Mouse (Mus musculus): ENCODE results near the gene Ankrd40.
A peak's percentile ranks its signal among the peaks of the same experiment; 100 is the strongest.

The Ankrd40 gene

DNA sequence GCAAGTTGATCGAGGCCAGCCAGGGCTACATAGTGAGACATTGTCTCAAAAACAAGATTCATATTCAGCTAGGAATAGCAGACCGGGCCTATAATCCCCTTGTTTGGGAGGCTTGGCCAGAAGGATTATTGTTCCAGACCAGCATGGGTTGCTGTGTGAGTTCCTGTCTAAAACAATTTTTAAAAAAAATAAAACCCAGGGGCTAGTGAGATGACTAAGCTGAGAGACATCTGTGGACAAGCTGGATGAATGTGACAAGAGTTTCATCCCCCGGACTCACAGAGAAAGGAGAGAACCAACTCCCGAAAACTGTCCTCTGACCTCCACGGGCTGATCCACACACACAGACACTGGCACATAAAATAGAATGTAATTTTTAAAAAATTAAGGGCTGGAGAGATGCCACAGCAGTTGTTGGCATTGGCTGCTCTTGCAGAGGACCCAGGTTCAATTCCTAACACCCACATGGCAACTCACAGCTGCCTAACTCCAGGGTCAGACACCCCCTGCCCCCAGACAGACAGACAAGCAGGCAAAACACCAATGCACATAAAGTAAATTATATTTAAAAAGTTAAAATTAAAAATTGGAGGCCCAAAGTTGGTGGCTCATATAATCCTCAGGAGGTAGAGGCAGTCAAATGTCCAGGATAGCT is 4.4 kb upstream of the Ankrd40 start:
- DNase-seq, result no peak

- no peak for DNase-seq
Observed at GRCm38 (mm10) chr11:94324618-94325017, 3.2 kb upstream of the Ankrd40 start.

DNA sequence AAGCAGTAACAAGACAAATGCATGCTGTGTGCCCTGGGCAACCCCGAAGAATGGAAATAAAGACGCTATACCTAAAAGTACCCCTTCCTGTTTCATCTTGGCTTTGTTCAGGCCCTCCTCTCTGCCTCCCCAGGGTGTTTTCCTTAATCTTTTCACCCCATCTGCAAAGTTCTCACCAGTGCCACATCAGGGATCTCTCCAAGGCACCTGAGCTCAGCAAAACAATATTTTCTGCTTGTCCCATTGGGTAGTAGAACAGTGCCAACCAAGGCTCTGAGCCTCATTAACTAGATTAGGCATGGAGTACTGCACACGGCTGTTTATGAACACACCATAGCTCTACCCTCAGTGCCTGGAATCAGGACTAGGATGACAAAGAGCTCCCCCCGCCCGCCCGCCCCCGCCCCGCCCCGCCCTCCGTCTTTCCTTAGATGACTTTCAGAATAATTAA is 815 bp upstream of the Ankrd40 start:
- no peak for DNase-seq

GRCm38 (mm10) chr11:94328644-94329025 is 834 bp downstream of the Ankrd40 start:
- DNase-seq, result no peak

DNA sequence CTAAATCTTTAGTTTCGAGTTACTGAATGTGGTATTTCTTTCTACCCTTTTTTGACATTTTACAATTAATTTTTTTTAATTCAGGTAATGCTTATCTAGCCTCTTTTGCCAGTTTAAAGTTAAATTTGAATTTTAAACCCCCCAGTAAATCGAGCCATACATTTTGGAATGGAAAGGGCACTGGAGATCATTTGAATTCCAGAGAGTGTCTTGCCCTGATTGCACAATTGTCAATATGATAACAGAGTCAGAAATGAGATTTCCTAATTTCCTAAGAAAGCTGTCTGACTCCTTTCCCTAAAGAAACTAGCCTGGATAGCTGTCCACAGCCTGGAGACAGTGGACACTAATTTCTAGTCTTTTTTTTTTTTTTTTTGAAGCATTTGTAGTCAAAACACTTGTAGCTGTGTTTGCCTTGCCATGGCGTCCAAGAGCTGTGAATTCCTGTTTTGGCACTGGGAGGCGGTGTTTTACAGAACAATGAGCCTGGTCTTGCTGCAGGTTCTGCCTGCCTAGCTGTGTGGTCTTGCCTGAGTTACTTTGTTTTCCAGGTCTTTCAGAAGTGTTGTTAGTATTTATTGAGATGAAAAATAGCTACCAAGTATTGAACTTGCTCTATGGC is 1.6 kb downstream of the Ankrd40 start:
- DNase-seq, result peak; percentile 56

DNA sequence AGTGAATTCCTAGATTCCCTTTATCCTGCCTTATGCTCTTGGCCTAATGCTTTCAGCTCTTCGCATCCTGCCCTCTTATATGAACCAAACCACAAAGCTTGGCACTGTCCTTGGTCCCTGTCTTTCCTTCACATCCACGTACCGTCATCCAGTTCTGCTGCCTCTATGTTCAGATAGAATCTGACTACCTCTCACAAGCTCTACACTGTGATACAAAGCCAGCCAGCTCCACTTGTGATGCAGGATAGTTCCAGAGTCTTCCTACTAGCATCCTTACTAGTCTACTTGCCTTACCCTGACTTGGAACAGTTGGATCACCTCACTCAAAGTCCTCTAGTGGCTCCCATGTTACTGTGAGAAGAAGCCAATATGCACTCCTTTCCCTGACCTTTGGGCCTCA is 2.4 kb downstream of the Ankrd40 start:
- DNase-seq, result no peak

DNA sequence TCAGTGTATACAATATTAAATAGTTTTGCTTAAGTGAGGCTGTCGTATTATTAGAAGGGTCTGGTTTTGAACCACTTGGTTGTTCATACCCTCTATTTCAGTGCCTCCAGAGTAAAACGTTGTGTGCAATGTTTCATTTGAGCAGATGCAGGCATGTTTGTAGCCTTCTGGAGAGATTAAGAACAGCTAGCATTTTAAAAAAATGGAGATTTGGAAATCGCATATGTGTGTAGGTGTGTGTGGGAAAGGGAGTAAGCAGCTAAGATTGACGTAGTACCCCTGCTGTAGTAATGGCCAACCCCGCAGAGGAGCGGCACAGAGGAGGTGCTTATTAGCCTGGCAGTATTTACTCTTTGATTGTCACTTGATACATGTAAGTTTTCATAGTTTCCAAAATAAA is 4.9 kb downstream of the Ankrd40 start:
- no peak for DNase-seq

DNA sequence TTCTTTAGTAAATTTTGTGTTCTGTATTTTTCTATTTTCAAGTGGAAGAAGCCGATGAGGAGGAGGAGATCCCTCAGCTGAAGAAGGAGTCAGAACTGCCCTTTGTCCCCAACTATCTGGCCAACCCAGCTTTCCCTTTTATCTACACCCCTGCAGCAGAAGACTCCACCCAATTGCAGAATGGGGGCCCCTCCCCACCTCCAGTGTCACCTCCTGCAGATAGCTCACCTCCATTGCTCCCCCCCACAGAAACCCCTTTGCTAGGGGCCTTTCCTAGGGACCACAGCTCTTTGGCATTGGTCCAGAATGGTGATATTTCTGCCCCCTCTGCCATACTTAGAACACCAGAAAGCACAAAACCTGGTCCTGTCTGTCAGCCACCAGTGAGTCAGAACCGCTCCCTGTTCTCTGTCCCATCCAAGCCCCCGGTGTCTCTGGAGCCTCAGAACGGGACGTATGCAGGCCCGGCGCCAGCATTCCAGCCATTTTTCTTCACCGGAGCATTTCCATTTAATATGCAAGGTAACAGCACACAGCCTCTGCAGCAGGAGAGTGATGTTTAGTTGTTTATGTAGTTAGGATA is 6.7 kb downstream of the Ankrd40 start:
- no peak for DNase-seq

DNA sequence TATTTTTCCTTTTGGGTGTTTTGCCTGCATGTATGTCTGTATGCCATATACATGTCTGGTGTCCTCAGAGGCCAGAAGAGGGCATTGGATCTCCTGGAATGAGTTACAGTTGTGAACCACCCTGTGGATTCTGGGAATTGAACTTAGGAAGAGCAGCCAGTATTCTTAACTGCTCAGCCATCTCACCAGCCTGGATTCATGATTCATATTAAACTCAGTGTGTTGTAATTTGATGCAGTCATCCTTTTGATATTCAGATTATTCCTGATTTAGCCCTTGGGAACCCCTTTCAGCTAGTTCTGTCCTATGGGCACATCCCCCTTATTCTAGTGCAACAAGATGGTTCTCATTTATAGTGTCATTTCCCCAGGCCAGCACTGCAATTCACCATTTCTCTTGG is 8.8 kb downstream of the Ankrd40 start:
- no peak for DNase-seq

- DNase-seq, result no peak
Observed at GRCm38 (mm10) chr11:94338347-94338746, 10.5 kb downstream of the Ankrd40 start.

DNA sequence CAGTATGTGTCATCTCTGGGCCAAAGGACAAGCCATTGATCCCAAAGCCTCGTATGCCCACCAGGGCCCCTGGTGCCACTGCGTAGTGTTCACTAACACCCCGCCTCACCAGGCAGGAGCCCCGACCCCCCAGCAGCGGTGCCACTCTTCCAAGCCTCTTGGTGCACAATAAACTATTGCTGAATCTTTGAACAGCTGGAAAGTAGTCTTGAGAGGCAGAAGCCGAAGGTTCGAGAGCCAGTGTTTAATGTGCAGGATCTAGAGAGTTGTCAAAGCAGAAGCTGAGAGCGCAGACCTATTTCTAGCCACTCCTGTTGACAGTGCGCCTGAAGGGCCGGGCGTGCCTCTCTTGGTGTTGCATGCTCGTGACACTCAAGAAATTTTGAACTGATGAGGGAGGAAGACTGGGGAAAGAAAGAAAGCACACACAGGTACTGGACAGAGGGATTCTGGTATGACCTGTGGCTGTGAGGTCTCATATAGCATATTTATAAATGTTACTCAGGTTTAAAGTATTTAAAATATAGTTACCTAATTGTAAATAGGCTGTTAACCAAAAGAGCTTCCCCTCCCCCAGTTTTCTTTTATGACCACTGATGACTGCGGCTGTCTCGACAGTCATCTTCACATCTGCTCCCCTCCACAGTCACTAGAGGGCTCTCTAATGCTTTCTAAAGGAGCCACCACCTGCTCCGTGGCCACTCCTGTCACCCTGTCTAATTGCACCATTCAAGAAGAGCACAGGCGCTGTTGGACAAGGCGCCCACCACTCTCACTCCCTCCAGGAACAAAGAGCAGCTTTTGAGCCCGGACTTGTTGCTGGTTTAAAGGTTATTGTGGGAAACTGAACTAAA is 12.2 kb downstream of the Ankrd40 start:
- DNase-seq, result peak; percentile 30

DNA sequence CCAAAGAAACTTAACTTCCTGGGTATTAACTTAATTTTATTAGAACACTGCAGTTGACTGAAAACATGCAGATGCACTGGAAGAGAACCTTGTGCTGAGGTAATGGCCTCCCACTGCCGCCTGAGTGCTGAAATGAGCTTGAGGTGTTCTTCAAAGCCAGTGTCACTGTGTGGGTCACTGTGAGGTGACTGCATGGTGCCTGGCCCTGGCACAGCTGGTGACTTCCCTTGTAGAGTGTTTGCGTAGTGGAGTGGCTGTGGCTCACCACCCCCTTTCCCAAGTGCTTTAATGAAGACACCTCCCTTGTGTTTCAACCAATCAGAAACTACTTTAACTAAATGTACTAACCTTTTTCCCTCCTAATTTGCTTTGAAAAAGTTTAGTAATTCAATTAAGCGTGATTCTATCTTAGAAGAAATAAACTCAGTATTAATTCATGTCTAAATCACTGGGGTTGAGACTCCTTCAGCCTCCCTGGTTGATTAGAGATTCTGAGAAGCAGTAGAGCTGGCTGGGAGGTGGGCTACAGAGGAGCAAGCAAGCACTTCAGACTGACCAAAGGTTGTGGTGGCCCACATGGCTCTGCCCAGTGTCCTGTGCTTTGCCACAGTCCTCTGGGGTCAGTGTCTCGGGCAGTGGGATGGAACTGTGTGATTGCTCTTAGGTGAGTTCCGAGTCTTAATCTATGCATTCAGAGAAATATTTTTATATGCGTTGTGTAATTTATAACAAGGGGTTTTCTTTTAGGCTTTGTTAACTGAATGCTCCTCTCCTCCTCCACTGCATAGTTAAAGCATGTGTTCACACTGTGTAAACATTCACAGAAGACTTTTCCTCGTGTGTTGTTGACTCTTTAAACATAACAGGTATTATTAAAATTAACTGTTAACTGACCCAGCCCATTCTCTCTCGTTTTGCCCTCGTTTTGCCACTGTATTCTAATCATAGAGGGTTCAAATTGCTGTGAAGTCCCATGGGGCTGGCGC is 13.4 kb downstream of the Ankrd40 start:
- DNase-seq, result no peak

GRCm38 (mm10) chr11:94342114-94342905 is 14.5 kb downstream of the Ankrd40 start:
- DNase-seq, result no peak

- no peak for DNase-seq
Observed at GRCm38 (mm10) chr11:94343955-94344358, 16.2 kb downstream of the Ankrd40 start.

GRCm38 (mm10) chr11:94344470-94344869 is 16.7 kb downstream of the Ankrd40 start:
- DNase-seq, result no peak

DNA sequence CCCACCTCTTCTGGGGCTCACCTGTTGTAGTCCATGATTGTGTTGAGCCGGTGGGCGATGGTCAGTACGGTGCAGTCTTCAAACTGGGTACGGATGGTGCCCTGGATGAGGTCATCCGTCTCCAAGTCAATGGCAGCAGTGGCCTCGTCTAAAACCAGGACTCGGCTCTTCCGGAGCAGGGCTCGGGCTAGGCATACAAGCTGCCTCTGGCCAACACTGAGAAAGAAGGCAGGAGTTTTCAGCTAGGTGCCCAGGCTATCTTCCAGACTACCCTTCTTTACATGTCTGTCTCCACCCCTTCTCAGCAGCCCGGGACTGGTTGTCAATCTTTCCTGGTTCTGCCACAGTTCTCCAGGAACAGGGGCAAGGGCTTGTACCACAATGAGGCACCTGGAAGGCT is 18.1 kb downstream of the Ankrd40 start:
- no peak for DNase-seq

DNA sequence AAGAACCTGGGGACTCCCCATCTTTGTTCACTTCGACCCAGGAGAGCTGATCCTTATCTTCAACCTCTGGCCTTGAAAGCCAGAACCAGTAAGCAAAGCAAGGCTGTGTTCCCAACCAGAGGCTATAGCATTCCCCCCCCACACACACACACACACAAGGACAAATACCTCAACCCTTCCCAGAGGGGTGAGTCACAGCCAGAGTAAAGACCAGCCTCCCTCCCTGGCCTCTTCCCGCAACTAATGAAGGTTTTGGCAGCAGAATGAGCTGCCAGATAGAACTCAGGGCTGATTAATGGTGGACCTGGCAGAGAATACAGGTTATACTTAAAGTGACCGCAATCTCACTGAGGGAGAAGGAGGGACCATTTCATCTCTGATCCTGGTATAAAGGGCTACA is 18.8 kb downstream of the Ankrd40 start:
- no peak for DNase-seq

- no peak for DNase-seq
Observed at GRCm38 (mm10) chr11:94347063-94347575, 19.3 kb downstream of the Ankrd40 start.

DNA sequence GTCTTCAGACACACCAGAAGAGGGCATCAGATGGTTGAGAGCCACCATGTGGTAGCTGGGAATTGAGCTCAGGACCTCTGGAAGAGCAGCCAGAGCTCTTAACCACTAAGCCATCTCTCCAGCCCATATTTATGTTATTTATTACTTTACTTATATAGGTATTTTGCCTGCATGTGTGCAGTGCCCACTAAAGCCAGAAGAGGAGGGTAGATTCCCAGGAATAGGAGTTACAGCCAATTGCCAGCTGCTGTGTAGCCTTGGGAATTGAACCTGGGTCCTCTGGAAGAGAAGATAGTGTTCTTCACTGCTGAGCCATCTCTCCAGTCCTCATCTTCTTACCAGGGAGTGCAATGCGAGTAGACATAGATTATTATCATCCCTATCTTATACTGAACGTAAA is 22.0 kb downstream of the Ankrd40 start:
- DNase-seq, result no peak

- DNase-seq, result no peak
Observed at GRCm38 (mm10) chr11:94350337-94350736, 22.5 kb downstream of the Ankrd40 start.

DNA sequence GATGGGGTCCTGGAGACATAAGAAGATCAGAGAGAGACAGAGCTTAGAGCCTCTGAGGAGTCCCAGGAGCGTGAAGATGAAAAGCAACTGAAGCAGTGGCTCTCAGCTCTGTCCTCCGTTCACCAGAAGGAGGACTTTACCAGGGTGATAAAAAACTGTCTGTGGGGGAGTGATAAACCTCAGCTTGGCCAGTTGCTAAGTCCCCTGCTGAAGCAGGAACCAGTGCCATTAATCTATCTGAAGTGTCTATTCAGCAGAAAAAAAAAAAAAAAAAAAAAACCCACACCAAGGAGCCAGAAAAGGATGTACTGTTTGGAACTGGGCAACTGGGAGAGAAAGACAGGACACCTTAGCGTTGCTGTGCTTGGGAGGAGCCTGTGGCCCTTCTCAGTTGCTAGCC is 23.3 kb downstream of the Ankrd40 start:
- no peak for DNase-seq

All from right cerebral cortex, postnatal 4 days (tissue).